Mouse (Mus musculus): ENCODE results near the gene Mapk14.

- 0 out of 2 replicates have a peak, but pooled peaks have one; percentile 31 for TF ChIP-seq ELF1 (IDR thresholded peaks at IDR 0.05; ENCODE audit: low read depth, low read length)
- TF ChIP-seq ZNF384 (IDR thresholded peaks at IDR 0.05; ENCODE audit: low read depth, low read length), result peak; percentile 81
Observed at GRCm38 (mm10) chr17:28761871-28762270, 70.7 kb downstream of the Mapk14 start.
